Mouse (Mus musculus) midbrain, embryonic 15.5 days (tissue): ENCODE measurements around the gene Smok3b. TPM values are rescaled to one million over a fixed set of nuclear protein-coding genes. Genes with fewer than 3 reads are reported as not detected.
"Not testable (repeated sequence)": the region's sequence is repeated elsewhere in the genome, so short reads cannot be mapped to it uniquely, and the experiment has no call there.

Experiments used
- ATAC-seq: fragments of 200-750 bp; cut with Nextera tagmentation; replicated peaks from 2 replicates; pipeline ENCODE4 v1.8.0; 2017; ENCODE audit warnings: moderate TSS enrichment
- H3K27ac ChIP-seq: fragments of 300-500 bp; sonication (generic); 2 replicates; pipeline ENCODE4 v1.5.1; 2015; ENCODE audit warnings: mild to moderate bottlenecking, inconsistent platforms
- H3K27me3 ChIP-seq: fragments of 300-500 bp; sonication (generic); replicated peaks from 2 replicates; pipeline ENCODE4 v1.6.1; 2015; ENCODE audit warnings: inconsistent platforms
- H3K36me3 ChIP-seq: fragments of 300-500 bp; sonication (generic); replicated peaks from 2 replicates; pipeline ENCODE4 v1.6.1; 2015; ENCODE audit warnings: inconsistent platforms
- H3K4me1 ChIP-seq: fragments of 300-500 bp; sonication (generic); 2 replicates; pipeline ENCODE4 v1.6.1; 2015; ENCODE audit warnings: inconsistent platforms
- H3K4me2 ChIP-seq: fragments of 300-500 bp; sonication (generic); 2 replicates; pipeline ENCODE4 v1.6.1; 2015; ENCODE audit warnings: inconsistent platforms, mild to moderate bottlenecking, moderate library complexity
- H3K4me3 ChIP-seq: fragments of 300-500 bp; sonication (generic); 2 replicates; pipeline ENCODE4 v1.5.1; 2015; ENCODE audit warnings: mild to moderate bottlenecking, inconsistent platforms
- H3K9ac ChIP-seq: fragments of 300-500 bp; sonication (generic); 2 replicates; pipeline ENCODE4 v1.6.1; 2015; ENCODE audit warnings: mild to moderate bottlenecking, inconsistent platforms
- H3K9me3 ChIP-seq: fragments of 300-500 bp; sonication (generic); 2 replicates; pipeline ENCODE4 v1.6.1; 2016; ENCODE audit warnings: inconsistent platforms
- WGBS: fragments of 180-500 bp; shearing (Covaris S2); methylation state at CpG from one replicate; pipeline ENCODE4 v1.1.7; 2015; ENCODE audit warnings: mixed read lengths; 5-methylcytosine and 5-hydroxymethylcytosine counted together
- polyA plus RNA-seq: library from polyadenylated mRNA; unstranded; fragments of >200 nt; fragmentation: Nextera tagmentation; extraction: Ambion mirVana; gene quantifications from 2 replicates; pipeline ENCODE4 v1.2.1, GENCODE M21; 2015

Smok3b gene
- polyA plus RNA-seq, result not detected in 2 replicates

GRCm38 (mm10) chr5:138020961-138021479 lies at the start of gene Smok3b, which contains the start of gene Smok3a:
Smok3b (plus strand) TSS chr5:138021429.
Smok3a (plus strand) TSS chr5:138021261.
- H3K4me3 ChIP-seq, H3K9ac ChIP-seq, ATAC-seq, H3K9me3 ChIP-seq, H3K27me3 ChIP-seq, H3K27ac ChIP-seq, H3K36me3 ChIP-seq, H3K4me2 ChIP-seq, H3K4me1 ChIP-seq: not testable (repeated sequence)
- WGBS, result 98% methylated on average over 3 of the region's 7 CpGs

GRCm38 (mm10) chr5:137973161-137973560 lies 48.1 kb upstream of the Smok3b start:
- Histone ChIP-seq H3K27me3 (no peaks in the 10 kb centered on the region), H3K9ac (no peak overlapping the region), H3K4me3 (no peak overlapping the region), H3K9me3 (no peaks in the 10 kb centered on the region), H3K36me3 (no peaks in the 10 kb centered on the region), H3K27ac (no peak overlapping the region), H3K4me2 (no peak overlapping the region), H3K4me1 (no peaks in the 10 kb centered on the region)
- WGBS, result 73% methylated on average over 2 of the region's 2 CpGs
- ATAC-seq, result no peak

- Histone ChIP-seq H3K36me3 (no peaks in the 10 kb centered on the region), H3K27me3 (no peaks in the 10 kb centered on the region), H3K9ac (no peak overlapping the region), H3K4me3 (no peak overlapping the region), H3K27ac (no peak overlapping the region), H3K9me3 (no peaks in the 10 kb centered on the region), H3K4me2 (no peak overlapping the region), H3K4me1 (no peaks in the 10 kb centered on the region)
- 57% methylated on average over 3 of the region's 3 CpGs for WGBS
- no peak for ATAC-seq
Observed at GRCm38 (mm10) chr5:137973738-137974137, 47.5 kb upstream of the Smok3b start.

GRCm38 (mm10) chr5:137974724-137975123 lies 46.5 kb upstream of the Smok3b start:
- Histone ChIP-seq H3K36me3 (no peaks in the 10 kb centered on the region), H3K27me3 (no peaks in the 10 kb centered on the region), H3K9ac (no peak overlapping the region), H3K4me3 (no peak overlapping the region), H3K9me3 (no peaks in the 10 kb centered on the region), H3K4me2 (no peak overlapping the region), H3K4me1 (no peaks in the 10 kb centered on the region), H3K27ac (no peak overlapping the region)
- ATAC-seq, result no peak
- WGBS, result 56% methylated on average over 3 of the region's 3 CpGs

- 66% methylated on average over 1 of the region's 1 CpGs for WGBS
- H3K4me3 ChIP-seq, result no peak overlapping the region
- H3K36me3 ChIP-seq, result no peaks in the 10 kb centered on the region
- H3K9me3 ChIP-seq, result no peaks in the 10 kb centered on the region
- no peaks in the 10 kb centered on the region for H3K4me1 ChIP-seq
- no peak for ATAC-seq
- H3K4me2 ChIP-seq, result no peak overlapping the region
- no peak overlapping the region for H3K9ac ChIP-seq
- no peaks in the 10 kb centered on the region for H3K27me3 ChIP-seq
- no peak overlapping the region for H3K27ac ChIP-seq
Observed at GRCm38 (mm10) chr5:137975434-137975833, 45.8 kb upstream of the Smok3b start.

GRCm38 (mm10) chr5:137977291-137977690 lies 43.9 kb upstream of the Smok3b start:
- H3K4me2 ChIP-seq, result no peak overlapping the region
- no peak overlapping the region for H3K4me3 ChIP-seq
- no peak for ATAC-seq
- no peak overlapping the region for H3K27ac ChIP-seq
- H3K4me1 ChIP-seq, result no peaks in the 10 kb centered on the region
- no peak overlapping the region for H3K9ac ChIP-seq
- H3K27me3 ChIP-seq, result no peaks in the 10 kb centered on the region
- H3K36me3 ChIP-seq, result no peaks in the 10 kb centered on the region
- WGBS, result 49% methylated on average over 1 of the region's 1 CpGs
- H3K9me3 ChIP-seq, result no peaks in the 10 kb centered on the region

- H3K36me3 ChIP-seq, result no peaks in the 10 kb centered on the region
- no peak overlapping the region for H3K9ac ChIP-seq
- H3K4me3 ChIP-seq, result no peak overlapping the region
- no peak overlapping the region for H3K27ac ChIP-seq
- 67% methylated on average over 2 of the region's 2 CpGs for WGBS
- no peaks in the 10 kb centered on the region for H3K4me1 ChIP-seq
- no peaks in the 10 kb centered on the region for H3K27me3 ChIP-seq
- ATAC-seq, result no peak
- no peak overlapping the region for H3K4me2 ChIP-seq
- no peaks in the 10 kb centered on the region for H3K9me3 ChIP-seq
Observed at GRCm38 (mm10) chr5:137979081-137979480, 42.1 kb upstream of the Smok3b start.

- Histone ChIP-seq H3K27ac (no peak within 1 kb of the TSS), H3K9ac (no peak within 1 kb of the TSS)
- no peak for ATAC-seq
Observed at GRCm38 (mm10) chr5:137981300-137981699, 39.9 kb upstream of the Smok3b start, which contains the start of gene Azgp1. Azgp1 (plus strand) TSS chr5:137981520.

GRCm38 (mm10) chr5:137986351-137986750 lies 34.9 kb upstream of the Smok3b start:
- Histone ChIP-seq H3K9me3 (no peaks in the 10 kb centered on the region), H3K27me3 (no peaks in the 10 kb centered on the region), H3K4me1 (no peaks in the 10 kb centered on the region), H3K27ac (no peak overlapping the region), H3K4me2 (no peak overlapping the region), H3K36me3 (no peaks in the 10 kb centered on the region), H3K9ac (no peak overlapping the region), H3K4me3 (no peak overlapping the region)
- WGBS, result 74% methylated on average over 1 of the region's 1 CpGs
- no peak for ATAC-seq

More at GRCm38 (mm10) chr5:137981300-137981699, 39.9 kb upstream of the Smok3b start, which contains the start of gene Azgp1:
- Histone ChIP-seq H3K4me3 (no peak within 1 kb of the TSS), H3K27me3 (no peaks in the 10 kb centered on the region), H3K4me1 (no peaks in the 10 kb centered on the region), H3K4me2 (no peak within 1 kb of the TSS), H3K36me3 (no peaks in the 10 kb centered on the region), H3K9me3 (no peaks in the 10 kb centered on the region)
- 86% methylated on average over 4 of the region's 4 CpGs for WGBS

GRCm38 (mm10) chr5:138009437-138009836 lies 11.8 kb upstream of the Smok3b start:
- no peaks in the 10 kb centered on the region for H3K4me1 ChIP-seq
- no peak overlapping the region for H3K4me3 ChIP-seq
- ATAC-seq, result no peak
- no peak overlapping the region for H3K4me2 ChIP-seq
- no peaks in the 10 kb centered on the region for H3K9me3 ChIP-seq
- no peaks in the 10 kb centered on the region for H3K27me3 ChIP-seq
- 91% methylated on average over 5 of the region's 5 CpGs for WGBS
- no peak overlapping the region for H3K27ac ChIP-seq
- H3K36me3 ChIP-seq, result no peaks in the 10 kb centered on the region
- H3K9ac ChIP-seq, result no peak overlapping the region

GRCm38 (mm10) chr5:138012382-138012781 lies 8.8 kb upstream of the Smok3b start:
- WGBS, result 91% methylated on average over 5 of the region's 5 CpGs

GRCm38 (mm10) chr5:138016530-138016929 lies 4.7 kb upstream of the Smok3b start:
- 91% methylated on average over 2 of the region's 2 CpGs for WGBS
- H3K27ac ChIP-seq, result no peak overlapping the region
- H3K9me3 ChIP-seq, result no peaks in the 10 kb centered on the region
- H3K36me3 ChIP-seq, result no peaks in the 10 kb centered on the region
- no peak overlapping the region for H3K9ac ChIP-seq
- no peak for ATAC-seq
- no peak overlapping the region for H3K4me3 ChIP-seq
- H3K4me1 ChIP-seq, result no peaks in the 10 kb centered on the region
- no peaks in the 10 kb centered on the region for H3K27me3 ChIP-seq
- no peak overlapping the region for H3K4me2 ChIP-seq

More at GRCm38 (mm10) chr5:138012382-138012781, 8.8 kb upstream of the Smok3b start:
- Histone ChIP-seq H3K36me3 (no peaks in the 10 kb centered on the region), H3K27ac (no peak overlapping the region), H3K4me2 (no peak overlapping the region), H3K4me3 (no peak overlapping the region), H3K4me1 (no peaks in the 10 kb centered on the region), H3K9ac (no peak overlapping the region), H3K9me3 (no peaks in the 10 kb centered on the region), H3K27me3 (no peaks in the 10 kb centered on the region)
- no peak for ATAC-seq

GRCm38 (mm10) chr5:138016997-138017396 lies 4.2 kb upstream of the Smok3b start:
- Histone ChIP-seq H3K4me2 (no peak overlapping the region), H3K27me3 (no peaks in the 10 kb centered on the region), H3K9me3 (no peaks in the 10 kb centered on the region), H3K9ac (no peak overlapping the region), H3K4me1 (no peaks in the 10 kb centered on the region), H3K27ac (no peak overlapping the region), H3K36me3 (no peaks in the 10 kb centered on the region), H3K4me3 (no peak overlapping the region)
- ATAC-seq, result no peak
